Mouse (Mus musculus) stomach, postnatal 0 days (tissue): ENCODE measurements around the gene Pigf. TPM values are rescaled to one million over a fixed set of nuclear protein-coding genes. Genes with fewer than 3 reads are reported as not detected.

ENCODE experiments used
- ATAC-seq: fragments of 200-750 bp; cut with Nextera tagmentation; 2 replicates; pipeline ENCODE4 v1.8.0; 2017; ENCODE audit not compliant: low FRiP score, low TSS enrichment
- DNase-seq: peaks from one replicate; pipeline ENCODE4 v3.0.0-alpha.2; 2016; ENCODE audit warnings: low spot score
- H3K27ac ChIP-seq: fragments of 300-500 bp; sonication (generic); replicated peaks from 2 replicates; pipeline ENCODE4 v1.5.1; 2014; ENCODE audit warnings: mild to moderate bottlenecking, control low read depth
- H3K27me3 ChIP-seq: fragments of 300-500 bp; sonication (generic); 2 replicates; pipeline ENCODE4 v1.6.1; 2014; ENCODE audit warnings: low read length; ENCODE audit not compliant: control insufficient read depth, insufficient read depth
- H3K36me3 ChIP-seq: fragments of 300-500 bp; sonication (generic); 2 replicates; pipeline ENCODE4 v1.6.1; 2014; ENCODE audit warnings: low read length, mixed read lengths; ENCODE audit not compliant: control insufficient read depth, insufficient read depth
- H3K4me1 ChIP-seq: fragments of 300-500 bp; sonication (generic); replicated peaks from 2 replicates; pipeline ENCODE4 v1.6.1; 2014; ENCODE audit warnings: antibody characterized with exemption; ENCODE audit not compliant: control insufficient read depth, insufficient read depth
- H3K4me2 ChIP-seq: fragments of 300-500 bp; sonication (generic); replicated peaks from 2 replicates; pipeline ENCODE4 v1.6.1; 2014; ENCODE audit warnings: low read depth, mild to moderate bottlenecking, control low read depth, moderate library complexity
- H3K4me3 ChIP-seq: fragments of 300-500 bp; sonication (generic); 2 replicates; pipeline ENCODE4 v1.5.1; 2014; ENCODE audit warnings: low read depth, low read length, control low read depth
- H3K9ac ChIP-seq: fragments of 300-500 bp; sonication (generic); 2 replicates; pipeline ENCODE4 v1.6.1; 2014; ENCODE audit warnings: mild to moderate bottlenecking, low read length, control low read depth, mixed read lengths
- H3K9me3 ChIP-seq: fragments of 300-500 bp; sonication (generic); 2 replicates; pipeline ENCODE4 v1.6.1; 2016; ENCODE audit warnings: low read length; ENCODE audit not compliant: control insufficient read depth
- CTCF ChIP-seq: IDR thresholded peaks from 2 replicates; pipeline ENCODE4 v1.5.1; 2016; ENCODE audit warnings: antibody characterized with exemption, low read depth, mild to moderate bottlenecking, moderate library complexity
- EP300 ChIP-seq: optimal IDR thresholded peaks from 2 replicates; pipeline ENCODE3; 2016; ENCODE audit warnings: antibody characterized with exemption
- WGBS: fragments of 180-500 bp; shearing (Covaris S2); extraction: QIAGEN DNeasy Blood & Tissue Kit; methylation state at CpG from one replicate; pipeline ENCODE4 v1.1.7; 2014; 5-methylcytosine and 5-hydroxymethylcytosine counted together
- polyA plus RNA-seq: library from polyadenylated mRNA; unstranded; fragments of >200 nt; fragmentation: Nextera tagmentation; extraction: Ambion mirVana; gene quantifications from 2 replicates; pipeline ENCODE4 v1.2.1, GENCODE M21; 2015

Gene Pigf
- polyA plus RNA-seq, 1 experiment from 2014 or later = 50.2 TPM

DNA sequence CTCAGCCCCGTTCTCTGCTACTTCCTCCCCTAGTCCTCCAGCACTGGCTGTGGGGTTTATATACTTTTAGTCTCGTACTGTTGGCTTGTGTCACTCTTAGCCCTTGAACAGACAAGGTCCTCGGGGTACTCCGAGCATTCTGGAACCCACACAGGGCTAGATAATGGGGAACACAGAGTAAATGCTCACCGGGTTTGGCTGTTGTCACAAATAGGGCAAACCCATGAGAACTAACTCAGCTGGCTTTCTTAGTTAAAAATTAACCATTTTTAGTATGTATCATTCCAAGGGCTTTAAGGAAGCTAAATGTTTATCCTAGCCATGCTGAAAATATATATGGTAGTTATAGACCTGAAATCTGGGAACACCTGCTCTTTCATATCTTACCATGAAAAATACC is 5.5 kb downstream of the Pigf start:
- TF ChIP-seq EP300 (no peak), CTCF (no peak)
- Histone ChIP-seq H3K9me3 (no peaks in the 10 kb centered on the region), H3K9ac (no peak overlapping the region), H3K27me3 (no peaks in the 10 kb centered on the region), H3K4me3 (no peak overlapping the region), H3K4me2 (no peak overlapping the region), H3K4me1 (no peaks in the 10 kb centered on the region), H3K27ac (no peak overlapping the region), H3K36me3 (0 out of 2 replicates have a peak, but pooled peaks cover 2% of the 10 kb centered on the region)
- ATAC-seq = no peak; the same call in 1 of the 2 replicates
- 57% methylated on average over 5 of the region's 5 CpGs for WGBS
- no peak for DNase-seq

- 76% methylated on average over 13 of the region's 13 CpGs for WGBS
- 0 out of 2 replicates have a peak, but pooled peaks cover 3% of the 10 kb centered on the region for H3K9me3 ChIP-seq
Observed at GRCm38 (mm10) chr17:87011301-87012019, 13.7 kb downstream of the Pigf start.

DNA sequence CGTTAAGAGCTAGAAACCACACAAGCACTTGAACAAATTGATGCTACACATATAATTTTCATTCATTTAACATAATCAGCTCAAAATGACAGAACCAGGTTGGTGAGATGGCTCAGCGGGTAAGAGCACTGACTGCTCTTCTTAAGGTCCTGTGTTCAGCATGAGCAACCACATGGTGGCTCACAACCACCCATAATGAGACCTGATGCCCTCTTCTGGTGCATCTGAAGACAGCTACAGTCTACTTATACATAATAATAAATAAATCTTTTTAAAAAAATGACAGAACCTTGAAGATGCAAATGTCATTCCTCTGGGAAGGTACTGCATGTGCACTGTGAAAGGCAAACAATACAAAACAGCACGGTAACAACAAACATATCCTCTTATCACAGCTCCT is 16.3 kb downstream of the Pigf start:
- no peak for DNase-seq
- H3K9ac ChIP-seq = no peak overlapping the region
- no peaks in the 10 kb centered on the region for H3K4me1 ChIP-seq
- no peak overlapping the region for H3K27ac ChIP-seq
- no peaks in the 10 kb centered on the region for H3K27me3 ChIP-seq
- TF ChIP-seq CTCF (peak; percentile 44), EP300 (no peak)
- peaks cover 5% of the 10 kb centered on the region; the same call in 1 of the 2 replicates for H3K36me3 ChIP-seq
- H3K4me2 ChIP-seq = no peak overlapping the region
- 84% methylated on average over 3 of the region's 3 CpGs for WGBS
- no peak overlapping the region for H3K4me3 ChIP-seq
- no peak for ATAC-seq
- 0 out of 2 replicates have a peak, but pooled peaks cover 3% of the 10 kb centered on the region for H3K9me3 ChIP-seq

More at GRCm38 (mm10) chr17:87011301-87012019, 13.7 kb downstream of the Pigf start:
- no peak for TF ChIP-seq CTCF
- TF ChIP-seq EP300 = no peak
- H3K4me3 ChIP-seq = no peak overlapping the region
- H3K27ac ChIP-seq = no peak overlapping the region
- no peak for DNase-seq
- H3K9ac ChIP-seq = no peak overlapping the region
- ATAC-seq = no peak
- H3K4me1 ChIP-seq = no peaks in the 10 kb centered on the region
- peaks cover 7% of the 10 kb centered on the region; the same call in 1 of the 2 replicates for H3K36me3 ChIP-seq
- no peak overlapping the region for H3K4me2 ChIP-seq
- no peaks in the 10 kb centered on the region for H3K27me3 ChIP-seq

DNA sequence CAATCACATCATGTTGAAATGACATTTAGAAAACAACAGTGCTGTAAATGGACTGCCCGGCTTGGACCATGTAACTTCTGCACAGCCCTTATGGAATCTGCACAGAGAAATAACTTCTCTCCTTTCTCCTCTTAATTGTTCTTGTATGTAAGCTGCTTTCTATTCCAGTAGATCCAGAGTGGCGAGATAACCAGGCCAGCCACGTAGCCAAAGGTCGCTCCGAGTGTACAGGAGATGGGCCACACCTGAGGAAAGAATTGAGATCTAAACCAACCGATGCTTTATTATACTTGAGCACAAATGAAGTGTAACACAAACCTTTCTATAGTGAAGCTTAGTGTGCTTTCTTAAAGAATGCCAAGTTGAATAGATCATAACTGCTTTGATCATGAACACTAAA is 27.9 kb downstream of the Pigf start:
- H3K9ac ChIP-seq = no peak overlapping the region
- no peak overlapping the region for H3K4me3 ChIP-seq
- WGBS = 63% methylated on average over 6 of the region's 6 CpGs
- H3K27me3 ChIP-seq = no peaks in the 10 kb centered on the region
- H3K4me1 ChIP-seq = no peaks in the 10 kb centered on the region
- H3K9me3 ChIP-seq = no peaks in the 10 kb centered on the region
- DNase-seq (no peak), ATAC-seq (no peak)
- no peak overlapping the region for H3K27ac ChIP-seq
- TF ChIP-seq CTCF = no peak
- TF ChIP-seq EP300 = no peak
- 0 out of 2 replicates have a peak, but pooled peaks cover 5% of the 10 kb centered on the region for H3K36me3 ChIP-seq
- H3K4me2 ChIP-seq = no peak overlapping the region

DNA sequence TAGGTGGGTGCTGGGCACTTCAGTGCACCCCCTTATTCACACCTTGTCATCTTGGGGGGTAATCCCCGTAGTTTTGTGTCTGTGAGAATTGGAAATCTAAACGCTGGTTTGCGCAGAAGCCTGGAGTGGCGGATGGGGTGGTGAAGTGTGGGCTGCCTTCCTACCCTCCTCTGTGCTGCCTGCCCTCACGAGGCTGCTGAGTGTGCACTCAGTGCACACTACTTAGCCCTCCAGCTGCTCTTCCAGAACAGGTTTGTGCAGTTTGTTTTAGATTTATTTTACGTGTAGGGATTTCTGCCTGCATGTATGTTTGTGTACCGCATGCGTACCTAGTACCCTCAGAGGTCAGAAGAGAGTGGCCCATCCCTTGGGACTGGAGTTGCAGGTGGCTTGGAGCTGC is 33.9 kb downstream of the Pigf start:
- no peak for ATAC-seq
- WGBS = 71% methylated on average over 8 of the region's 8 CpGs

DNA sequence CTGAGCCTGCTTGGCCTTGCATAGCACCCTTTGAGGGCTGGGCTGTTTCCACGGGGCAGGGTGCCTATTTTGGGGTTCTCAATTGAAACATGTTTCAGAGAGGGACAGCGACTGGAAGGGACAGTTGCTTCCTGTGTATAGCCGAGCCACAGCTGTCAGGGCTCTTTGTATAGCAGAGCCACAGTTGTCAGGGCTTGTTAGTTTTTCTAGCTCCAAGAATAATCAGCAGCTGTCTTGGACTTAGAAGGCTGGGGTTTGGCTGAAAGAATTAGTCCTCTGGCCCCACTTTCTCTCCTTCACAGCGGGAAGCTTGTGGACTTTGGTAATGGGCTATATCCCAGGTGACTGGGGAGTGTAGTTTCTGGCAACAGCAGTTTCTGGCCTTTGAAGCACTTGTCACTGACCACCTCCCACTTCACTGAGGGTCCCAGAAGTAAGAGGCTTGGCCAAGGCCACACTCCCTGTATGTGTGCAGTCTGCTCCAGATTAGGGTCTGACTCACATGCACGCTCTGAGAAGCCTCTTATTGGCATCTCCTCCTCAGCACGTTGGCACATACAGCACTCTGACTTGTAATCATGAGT is 36.5 kb downstream of the Pigf start:
- Histone ChIP-seq H3K27ac (no peak overlapping the region), H3K4me2 (no peak overlapping the region), H3K4me3 (no peak overlapping the region), H3K9me3 (no peaks in the 10 kb centered on the region), H3K27me3 (no peaks in the 10 kb centered on the region), H3K9ac (no peak overlapping the region), H3K4me1 (no peaks in the 10 kb centered on the region), H3K36me3 (no peaks in the 10 kb centered on the region)
- DNase-seq (no peak), ATAC-seq (no peak)
- TF ChIP-seq CTCF (no peak), EP300 (no peak)
- WGBS = 52% methylated on average over 6 of the region's 6 CpGs

More for the DNA sequence above, 33.9 kb downstream of the Pigf start:
- Histone ChIP-seq H3K4me3 (no peak overlapping the region), H3K9ac (no peak overlapping the region), H3K4me2 (no peak overlapping the region), H3K27me3 (no peaks in the 10 kb centered on the region), H3K4me1 (no peaks in the 10 kb centered on the region), H3K9me3 (no peaks in the 10 kb centered on the region), H3K27ac (no peak overlapping the region), H3K36me3 (no peaks in the 10 kb centered on the region)
- no peak for DNase-seq
- no peak for TF ChIP-seq EP300
- TF ChIP-seq CTCF = no peak
